Mouse (Mus musculus) cerebellum, postnatal 4 days (tissue): ENCODE results near the gene Olfr68.
"Not testable (repeated sequence)": the region's sequence is repeated elsewhere in the genome, so short reads cannot be mapped to it uniquely, and the experiment has no call there.

Source experiments
- DNase-seq, 2 experiments: peaks; one replicate each; pipeline ENCODE4 v3.0.0; 2022; ENCODE audit warnings: low spot score in 2 of 2, mixed read lengths in 1 of 2

Olfr68 gene

GRCm38 (mm10) chr7:103767687-103768086, 11.8 kb downstream of the Olfr68 start:
- not testable (repeated sequence) for DNase-seq

GRCm38 (mm10) chr7:103762212-103762611, 17.3 kb downstream of the Olfr68 start:
- DNase-seq = not testable (repeated sequence)

- no peak for DNase-seq
Measured at GRCm38 (mm10) chr7:103757233-103757632, 22.3 kb downstream of the Olfr68 start, which contains the start of gene Olfr630. Gene Olfr630, minus strand, starts transcription at chr7:103757333.

GRCm38 (mm10) chr7:103744843-103745242, 34.7 kb downstream of the Olfr68 start, which contains the start of gene Olfr629:
Gene Olfr629, minus strand, starts transcription at chr7:103744943.
- no peak for DNase-seq

GRCm38 (mm10) chr7:103730074-103730473, 49.4 kb downstream of the Olfr68 start, which contains the start of gene Olfr628:
Gene Olfr628, plus strand, starts transcription at chr7:103730374.
- no peak for DNase-seq
